Mouse (Mus musculus) CH12.LX (cell line): ENCODE results near the gene Mars2. TPM values are rescaled to one million over a fixed set of nuclear protein-coding genes. Genes with fewer than 3 reads are reported as not detected.
A peak's percentile ranks its signal among the peaks of the same experiment; 100 is the strongest.

Source experiments
- DNase-seq: peaks from one replicate; pipeline ENCODE4 v3.0.0-alpha.2; 2013; ENCODE audit errors: extremely low read depth
- H3K27ac ChIP-seq: 2 replicates; pipeline ENCODE4 v1.5.1; 2012; ENCODE audit warnings: low read depth, mild to moderate bottlenecking, control low read depth, moderate library complexity; ENCODE audit not compliant: insufficient read depth
- H3K27me3 ChIP-seq: replicated peaks from 2 replicates; pipeline ENCODE3; 2012; ENCODE audit warnings: inconsistent platforms
- H3K36me3 ChIP-seq, 2 experiments: replicated peaks in 1 of 2; 2 replicates each; pipeline versions ENCODE3 to v1.6.1; 2012; ENCODE audit warnings: inconsistent platforms in 1 of 2, low read length in 1 of 2, mild to moderate bottlenecking in 1 of 2, mixed read lengths in 1 of 2, moderate library complexity in 1 of 2; ENCODE audit not compliant: control insufficient read depth in 1 of 2, insufficient read depth in 1 of 2
- H3K4me1 ChIP-seq, 2 experiments: 2 replicates each; pipeline ENCODE4 v1.6.1; 2012; ENCODE audit warnings: inconsistent platforms in 1 of 2, moderate library complexity in 1 of 2; ENCODE audit not compliant: insufficient read depth in 2 of 2, control insufficient read depth in 1 of 2
- H3K4me2 ChIP-seq: 2 replicates; pipeline ENCODE4 v1.6.1; 2012; ENCODE audit warnings: low read depth, mild to moderate bottlenecking, control low read depth; ENCODE audit not compliant: poor library complexity, insufficient read depth, severe bottlenecking
- H3K4me3 ChIP-seq, 3 experiments: fragments of 150-350 bp in 1 of 3; sonication (generic) in 1 of 3; replicated peaks in 1 of 3; 2 replicates each; pipeline versions ENCODE3 to v1.5.1; 2011 to 2012; ENCODE audit warnings: low read depth in 2 of 3, low read length in 2 of 3, mild to moderate bottlenecking in 2 of 3, moderate library complexity in 2 of 3, control low read depth in 1 of 3, improper control_type of control experiment in 1 of 3, inconsistent platforms in 1 of 3, mixed read lengths in 1 of 3; ENCODE audit not compliant: poor library complexity in 1 of 3
- H3K79me2 ChIP-seq: replicated peaks from 2 replicates; pipeline ENCODE4 v1.6.1; 2012; ENCODE audit warnings: mild to moderate bottlenecking, moderate library complexity; ENCODE audit not compliant: control insufficient read depth, poor library complexity, insufficient read depth, severe bottlenecking; ENCODE audit errors: extremely low read depth
- H3K9ac ChIP-seq: 2 replicates; pipeline ENCODE4 v1.6.1; 2012; ENCODE audit warnings: low read depth, mild to moderate bottlenecking, control low read depth, moderate library complexity; ENCODE audit not compliant: insufficient read depth
- H3K9me3 ChIP-seq: replicated peaks from 2 replicates; pipeline ENCODE3; 2012; ENCODE audit warnings: low read length, inconsistent platforms, mixed read lengths
- BHLHE40 ChIP-seq: IDR thresholded peaks from 2 replicates; pipeline ENCODE4 v1.6.1; 2011; ENCODE audit warnings: mild to moderate bottlenecking, low read depth, low read length, improper control_type of control experiment
- CHD1 ChIP-seq: IDR thresholded peaks from 2 replicates; pipeline ENCODE4 v1.6.1; 2012; ENCODE audit warnings: low read depth, low read length, improper control_type of control experiment, inconsistent platforms
- CHD2 ChIP-seq: IDR thresholded peaks from 2 replicates; pipeline ENCODE4 v1.6.1; 2011; ENCODE audit warnings: low read length, improper control_type of control experiment
- CTCF ChIP-seq, 2 experiments: IDR thresholded peaks in 1 of 2; conservative IDR thresholded peaks in 1 of 2; 2 replicates each; pipeline ENCODE4 v1.5.1; 2011 to 2012; ENCODE audit warnings: low read depth in 2 of 2, low read length in 2 of 2, improper control_type of control experiment in 1 of 2, inconsistent platforms in 1 of 2, mild to moderate bottlenecking in 1 of 2, moderate library complexity in 1 of 2
- E2F4 ChIP-seq: IDR thresholded peaks from 2 replicates; pipeline ENCODE4 v1.6.1; 2011; ENCODE audit warnings: low read depth, low read length, improper control_type of control experiment; ENCODE audit not compliant: insufficient replicate concordance
- ELF1 ChIP-seq: IDR thresholded peaks from 2 replicates; pipeline ENCODE4 v1.6.1; 2014; ENCODE audit warnings: low read depth, mild to moderate bottlenecking, inconsistent platforms, low read length, improper control_type of control experiment
- EP300 ChIP-seq: IDR thresholded peaks from 2 replicates; pipeline ENCODE4 v1.6.1; 2011; ENCODE audit warnings: low read length, improper control_type of control experiment
- ETS1 ChIP-seq: conservative IDR thresholded peaks from 2 replicates; pipeline ENCODE4 v1.6.1; 2012; ENCODE audit warnings: low read depth, mild to moderate bottlenecking, inconsistent platforms, low read length, improper control_type of control experiment, moderate library complexity
- GABPA ChIP-seq: IDR thresholded peaks from 2 replicates; pipeline ENCODE4 v1.6.1; 2012; ENCODE audit warnings: low read depth, low read length, improper control_type of control experiment, inconsistent platforms; ENCODE audit not compliant: insufficient replicate concordance
- HCFC1 ChIP-seq: IDR thresholded peaks from 2 replicates; pipeline ENCODE4 v1.6.1; 2012; ENCODE audit warnings: low read depth, mild to moderate bottlenecking, inconsistent platforms, low read length, improper control_type of control experiment
- IRF4 ChIP-seq: IDR thresholded peaks from 2 replicates; pipeline ENCODE4 v1.6.1; 2014; ENCODE audit warnings: low read depth, mild to moderate bottlenecking, inconsistent platforms, low read length, improper control_type of control experiment
- JUN ChIP-seq: IDR thresholded peaks from 2 replicates; pipeline ENCODE4 v1.6.1; 2011; ENCODE audit warnings: low read depth, mild to moderate bottlenecking, low read length, improper control_type of control experiment, moderate library complexity; ENCODE audit not compliant: insufficient read depth
- JUND ChIP-seq: conservative IDR thresholded peaks from 2 replicates; pipeline ENCODE4 v1.6.1; 2011; ENCODE audit warnings: low read depth, low read length, improper control_type of control experiment
- KAT2A ChIP-seq: IDR thresholded peaks from 2 replicates; pipeline ENCODE4 v1.6.1; 2012; ENCODE audit warnings: low read length, improper control_type of control experiment, inconsistent platforms; ENCODE audit not compliant: insufficient replicate concordance
- MAFK ChIP-seq: IDR thresholded peaks from 2 replicates; pipeline ENCODE4 v1.6.1; 2011; ENCODE audit warnings: low read length, improper control_type of control experiment; ENCODE audit not compliant: insufficient replicate concordance
- MAX ChIP-seq: IDR thresholded peaks from 2 replicates; pipeline ENCODE4 v1.6.1; 2011; ENCODE audit warnings: low read length, improper control_type of control experiment
- MAZ ChIP-seq: IDR thresholded peaks from 2 replicates; pipeline ENCODE4 v1.6.1; 2012; ENCODE audit warnings: low read depth, mild to moderate bottlenecking, inconsistent platforms, low read length, improper control_type of control experiment, moderate library complexity
- MEF2A ChIP-seq: IDR thresholded peaks from 2 replicates; pipeline ENCODE4 v1.6.1; 2014; ENCODE audit warnings: low read depth, mild to moderate bottlenecking, inconsistent platforms, low read length, improper control_type of control experiment, borderline replicate concordance
- MXI1 ChIP-seq: IDR thresholded peaks from 2 replicates; pipeline ENCODE4 v1.6.1; 2011; ENCODE audit warnings: mild to moderate bottlenecking, low read depth, low read length, improper control_type of control experiment
- MYC ChIP-seq: IDR thresholded peaks from 2 replicates; pipeline ENCODE4 v1.6.1; 2011; ENCODE audit warnings: low read depth, mild to moderate bottlenecking, improper control_type of control experiment, low read length
- NELFE ChIP-seq: IDR thresholded peaks from 2 replicates; pipeline ENCODE4 v1.6.1; 2011; ENCODE audit warnings: low read depth, low read length, improper control_type of control experiment
- NRF1 ChIP-seq: IDR thresholded peaks from 2 replicates; pipeline ENCODE4 v1.6.1; 2014; ENCODE audit warnings: low read depth, mild to moderate bottlenecking, inconsistent platforms, low read length, improper control_type of control experiment, moderate library complexity
- PAX5 ChIP-seq: IDR thresholded peaks from 2 replicates; pipeline ENCODE4 v1.6.1; 2012; ENCODE audit warnings: low read length, inconsistent platforms, mixed read lengths
- POLR2A ChIP-seq: IDR thresholded peaks from 2 replicates; pipeline ENCODE4 v1.6.1; 2011; ENCODE audit warnings: low read depth, mild to moderate bottlenecking, improper control_type of control experiment, low read length
- POLR2AphosphoS2 ChIP-seq: IDR thresholded peaks from 2 replicates; pipeline ENCODE4 v1.6.1; 2011; ENCODE audit warnings: low read depth, low read length, improper control_type of control experiment
- RAD21 ChIP-seq: IDR thresholded peaks from 2 replicates; pipeline ENCODE4 v1.6.1; 2011; ENCODE audit warnings: low read depth, mild to moderate bottlenecking, low read length, improper control_type of control experiment, moderate library complexity
- RCOR1 ChIP-seq: conservative IDR thresholded peaks from 2 replicates; pipeline ENCODE4 v1.6.1; 2012; ENCODE audit warnings: low read depth, mild to moderate bottlenecking, inconsistent platforms, low read length, improper control_type of control experiment
- SIN3A ChIP-seq: IDR thresholded peaks from 2 replicates; pipeline ENCODE4 v1.6.1; 2012; ENCODE audit warnings: low read length, improper control_type of control experiment, inconsistent platforms
- SMC3 ChIP-seq: IDR thresholded peaks from 2 replicates; pipeline ENCODE4 v1.6.1; 2011; ENCODE audit warnings: low read depth, low read length, improper control_type of control experiment
- TBP ChIP-seq: conservative IDR thresholded peaks from 2 replicates; pipeline ENCODE4 v1.6.1; 2011; ENCODE audit warnings: low read depth, low read length, improper control_type of control experiment
- TCF12 ChIP-seq: IDR thresholded peaks from 2 replicates; pipeline ENCODE4 v1.6.1; 2014; ENCODE audit warnings: low read depth, mild to moderate bottlenecking, inconsistent platforms, low read length, improper control_type of control experiment
- UBTF ChIP-seq: IDR thresholded peaks from 2 replicates; pipeline ENCODE4 v1.6.1; 2012; ENCODE audit warnings: low read depth, mild to moderate bottlenecking, inconsistent platforms, low read length, improper control_type of control experiment, moderate library complexity
- USF1 ChIP-seq: IDR thresholded peaks from 2 replicates; pipeline ENCODE4 v1.6.1; 2014; ENCODE audit warnings: low read depth, mild to moderate bottlenecking, inconsistent platforms, low read length, improper control_type of control experiment
- USF2 ChIP-seq: conservative IDR thresholded peaks from 2 replicates; pipeline ENCODE4 v1.6.1; 2011; ENCODE audit warnings: low read depth, low read length, improper control_type of control experiment
- ZC3H11A ChIP-seq: IDR thresholded peaks from 2 replicates; pipeline ENCODE4 v1.6.1; 2012; ENCODE audit warnings: low read depth, mild to moderate bottlenecking, inconsistent platforms, low read length, improper control_type of control experiment
- ZKSCAN1 ChIP-seq: IDR thresholded peaks from 2 replicates; pipeline ENCODE4 v1.6.1; 2012; ENCODE audit warnings: low read depth, inconsistent platforms, low read length, improper control_type of control experiment, borderline replicate concordance
- ZMIZ1 ChIP-seq: IDR thresholded peaks from 2 replicates; pipeline ENCODE4 v1.6.1; 2012; ENCODE audit warnings: low read depth, mild to moderate bottlenecking, inconsistent platforms, low read length, improper control_type of control experiment
- ZNF384 ChIP-seq: IDR thresholded peaks from 2 replicates; pipeline ENCODE4 v1.6.1; 2012; ENCODE audit warnings: low read depth, low read length, improper control_type of control experiment, inconsistent platforms
- dilution Hi-C: fragments of 300-500 bp; cut with MboI; formaldehyde crosslinking; loops from 2 replicates; pipeline ENCODE4 v1.14.3; 2020; ENCODE audit warnings: low sequenced_read_pairs; ENCODE audit not compliant: extremely low pct_unique_long_range_greater_than_20kb, extremely low pct_ligation_motif_present
- in situ Hi-C: fragments of 300-500 bp; cut with MboI; formaldehyde crosslinking; loops from 3 replicates; pipeline ENCODE4 v1.14.3; 2019; ENCODE audit warnings: low sequenced_read_pairs, low pct_ligation_motif_present, low pct_unique_long_range_greater_than_20kb, mixed read lengths
- polyA plus RNA-seq: library from polyadenylated mRNA; unstranded; fragments of >175 nt; gene quantifications from 2 replicates; pipeline ENCODE4 v1.2.1, GENCODE M21; 2012; ENCODE audit warnings: low read depth; ENCODE audit not compliant: insufficient read length
- total RNA-seq, 2 experiments: library from RNA; depleted of rRNA; stranded (reverse); fragments of 300-350 nt in 1 of 2; fragments of >200 nt in 1 of 2; gene quantifications; 2 replicates each; pipeline ENCODE4 v1.2.3; 2012 to 2014

Gene Mars2
- total RNA-seq (2012; rRNA removed), result 4.5 and 5.7 TPM in 2 replicates
- 5.6 and 5.8 TPM in 2 replicates for total RNA-seq (2014; rRNA removed)
- polyA plus RNA-seq, result 3.5 and 3.7 TPM in 2 replicates

DNA sequence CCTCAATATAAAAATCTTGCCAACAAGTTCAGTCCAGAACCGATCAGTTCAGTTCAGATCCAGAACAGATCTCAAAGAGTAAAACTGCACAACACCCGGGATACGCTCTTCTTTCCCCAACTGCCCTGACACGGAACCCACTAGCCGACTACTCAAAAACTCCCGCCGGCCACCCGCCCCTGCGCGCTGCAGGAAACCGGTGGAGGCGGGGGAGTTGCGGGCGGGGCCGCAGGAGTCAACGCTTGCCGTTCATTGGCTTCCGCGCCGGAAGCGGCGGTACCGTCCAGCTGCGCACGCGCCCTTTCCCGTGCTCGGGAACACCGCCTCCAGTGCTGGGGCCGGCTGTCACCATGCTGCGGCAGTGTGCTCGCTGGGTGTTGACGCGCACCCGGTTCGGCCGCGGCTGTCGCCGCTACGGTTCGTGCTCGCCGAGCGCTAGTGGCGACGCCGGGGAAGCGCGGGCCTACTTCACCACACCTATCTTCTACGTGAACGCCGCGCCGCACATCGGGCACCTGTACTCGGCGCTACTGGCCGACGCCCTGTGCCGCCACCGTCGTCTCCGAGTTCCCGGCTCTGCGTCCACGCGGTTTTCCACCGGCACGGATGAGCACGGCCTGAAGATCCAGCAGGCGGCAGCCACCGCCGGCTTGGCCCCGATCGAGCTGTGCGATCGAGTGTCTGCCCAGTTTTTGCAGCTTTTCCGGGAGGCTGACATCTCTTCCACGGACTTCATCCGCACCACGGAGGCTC lies at the start of gene Mars2:
Mars2 (plus strand) TSS at position 288 of the 753 bp plus-strand sequence.
- Histone ChIP-seq H3K9ac (peak within 1 kb of the TSS; percentile 68), H3K27me3 (no peaks in the 10 kb centered on the region), H3K4me1 (peaks cover 0 to 28% of the 10 kb centered on the region in 2 experiments; a peak in 2 of 4 replicates), H3K4me2 (peak within 1 kb of the TSS; percentile 83), H3K79me2 (peaks cover 37% of the 10 kb centered on the region), H3K36me3 (peaks cover 0 to 19% of the 10 kb centered on the region in 2 experiments), H3K9me3 (no peaks in the 10 kb centered on the region), H3K27ac (peak within 1 kb of the TSS; percentile 5), H3K4me3 (peak within 1 kb of the TSS; percentile 77 to 97 (median 89))
- dilution Hi-C loops, result no loop called here
- peak; percentile 92 for DNase-seq
- in situ Hi-C loops, result no loop called here
- TF ChIP-seq ZC3H11A (no peak), USF1 (no peak), BHLHE40 (peak; percentile 75), GABPA (no peak; the same call in 1 of the 2 replicates), CHD1 (peak; percentile 21; the same call in 1 of the 2 replicates), USF2 (no peak), ETS1 (no peak), ZKSCAN1 (no peak), CHD2 (peak; percentile 87), MEF2A (peak; percentile 55; the same call in 1 of the 2 replicates), HCFC1 (peak; percentile 91), ZNF384 (no peak), MAZ (peak; percentile 99), RAD21 (no peak), RCOR1 (no peak), KAT2A (peak; percentile 83; the same call in 1 of the 2 replicates), SIN3A (peak; percentile 94), SMC3 (no peak), MAX (peak; percentile 94), TCF12 (peak; percentile 91), EP300 (no peak), ZMIZ1 (peak; percentile 75), POLR2A (peak; percentile 96), MYC (peak; percentile 78), PAX5 (no peak), IRF4 (peak; percentile 49; the same call in 1 of the 2 replicates), POLR2AphosphoS2 (peak; percentile 76; the same call in 1 of the 2 replicates), MXI1 (peak; percentile 96), UBTF (peak; percentile 76), JUND (no peak), JUN (no peak), ELF1 (peak; percentile 82), CTCF (conservative IDR thresholded peaks at IDR 0.05 in 1 of 2, IDR thresholded peaks at IDR 0.05 in 1 of 2; ENCODE audit: low read depth in 2 of 2, low read length in 2 of 2) (no peak), E2F4 (no peak), MAFK (no peak), TBP (peak; percentile 83; the same call in 1 of the 2 replicates), NELFE (peak; percentile 93), NRF1 (peak; percentile 93)
